Mouse (Mus musculus): ENCODE measurements around the gene Tia1.

The Tia1 gene

DNA sequence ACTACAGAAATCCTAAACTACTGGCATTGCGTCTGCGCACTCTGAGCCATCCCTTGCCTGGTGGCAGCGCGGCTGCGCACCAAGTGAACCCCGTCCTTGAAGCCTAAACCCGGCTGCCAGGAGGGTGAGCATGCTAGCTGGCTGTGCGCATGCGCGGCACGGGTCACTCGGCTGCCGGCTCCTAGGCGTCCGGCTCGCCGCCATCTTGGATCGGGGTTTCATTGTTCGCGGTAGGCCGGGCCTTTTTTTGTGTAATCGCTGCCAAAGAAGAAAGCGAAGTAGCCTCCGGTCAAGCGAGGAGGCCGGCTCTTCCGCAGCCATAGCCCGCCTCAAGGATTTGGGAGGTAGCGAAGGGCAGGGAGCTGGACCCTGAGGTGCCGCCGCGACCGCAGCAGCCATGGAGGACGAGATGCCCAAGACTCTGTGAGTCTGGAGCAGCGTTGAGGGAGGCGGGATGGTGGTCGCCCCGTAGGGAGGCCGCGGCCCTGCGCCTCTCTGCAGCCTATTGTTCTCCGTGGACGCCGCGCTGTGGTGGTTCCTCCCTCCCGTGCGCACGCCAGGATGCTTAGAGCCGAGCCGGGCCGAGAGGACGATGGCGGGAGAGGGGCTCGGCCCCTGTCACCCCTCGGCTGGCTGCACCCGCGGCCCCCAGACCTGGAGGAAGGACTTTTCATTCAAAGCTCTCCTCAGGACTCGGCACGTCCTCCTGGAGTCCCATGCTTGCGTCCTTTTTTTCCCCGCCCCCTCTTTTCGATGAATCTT is at the start of gene Tia1:
Gene Tia1, plus strand, starts transcription at position 120 of the 762 bp plus-strand sequence.
- no peak; the same call in 1 of the 2 replicates for TF ChIP-seq GATA4 (IDR thresholded peaks at IDR 0.05; ENCODE audit: insufficient replicate concordance, low read length)

- no peak for TF ChIP-seq GATA4 (IDR thresholded peaks at IDR 0.05; ENCODE audit: insufficient replicate concordance, low read length)
Measured at GRCm38 (mm10) chr6:86354948-86355347, 49.1 kb upstream of the Tia1 start.

DNA sequence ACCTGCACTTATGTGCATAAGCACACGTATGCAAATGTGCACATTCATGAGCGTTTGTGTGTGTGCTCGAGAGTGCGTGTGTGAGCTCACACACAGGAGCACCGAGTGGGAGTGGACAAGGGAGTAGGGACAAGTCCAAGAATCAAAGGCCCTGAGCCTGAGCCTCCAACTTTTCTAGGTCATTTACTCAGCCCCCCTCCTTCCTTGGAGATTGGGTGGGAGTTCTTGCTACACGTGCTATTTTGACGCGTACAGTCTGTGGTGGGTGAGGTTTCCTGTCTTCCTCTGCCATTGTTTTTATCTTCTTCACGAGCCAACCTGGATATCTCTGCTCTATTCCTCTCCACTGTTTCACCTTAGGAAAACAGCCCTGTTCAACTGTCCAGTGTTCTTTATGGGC is 47.1 kb upstream of the Tia1 start:
- no peak for TF ChIP-seq GATA4 (IDR thresholded peaks at IDR 0.05; ENCODE audit: insufficient replicate concordance, low read length)

DNA sequence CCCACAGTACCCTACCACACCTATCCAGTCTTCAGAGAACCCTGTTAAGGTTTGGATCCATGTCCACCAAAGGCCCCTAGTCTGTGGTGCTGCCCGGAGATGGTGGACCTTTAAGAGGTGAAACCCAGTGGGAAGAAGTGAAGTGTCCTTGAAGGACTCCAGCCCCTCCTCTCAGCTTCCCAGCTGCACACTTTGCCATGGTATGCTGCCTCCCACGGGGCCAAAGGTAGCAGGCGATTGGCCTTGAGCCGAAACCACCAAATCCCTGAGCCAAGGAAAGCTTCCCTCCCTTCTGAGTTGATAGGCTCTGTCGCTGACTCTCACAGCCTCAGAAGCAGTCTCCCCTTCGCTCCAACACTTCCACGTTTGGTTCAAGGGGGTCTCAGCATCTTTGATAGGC is 43.3 kb upstream of the Tia1 start:
- TF ChIP-seq GATA4 (IDR thresholded peaks at IDR 0.05; ENCODE audit: insufficient replicate concordance, low read length): no peak

DNA sequence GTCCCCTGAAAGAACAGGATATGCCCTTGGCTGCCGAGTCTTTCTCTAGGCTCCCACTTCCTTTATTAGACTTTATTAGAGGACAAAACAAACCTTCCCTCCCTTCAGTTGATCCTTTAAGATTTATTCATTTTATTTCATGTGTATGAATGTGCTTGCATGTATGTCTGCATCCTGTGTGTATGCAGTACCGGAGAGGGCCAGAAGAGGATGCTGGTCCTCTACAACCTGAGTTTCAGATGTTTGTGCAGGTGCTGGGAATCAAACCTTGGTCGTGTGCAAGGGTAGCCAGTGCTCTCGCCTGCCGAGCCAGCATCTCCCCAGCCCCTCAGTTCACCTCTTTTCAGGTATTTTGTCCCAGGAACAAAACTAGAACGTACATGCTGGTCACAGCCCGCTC is 42.6 kb upstream of the Tia1 start:
- TF ChIP-seq GATA4 (IDR thresholded peaks at IDR 0.05; ENCODE audit: insufficient replicate concordance, low read length): no peak

GRCm38 (mm10) chr6:86364442-86365141 is 39.4 kb upstream of the Tia1 start:
- TF ChIP-seq GATA4 (IDR thresholded peaks at IDR 0.05; ENCODE audit: insufficient replicate concordance, low read length): peak; percentile 7; the same call in 1 of the 2 replicates

DNA sequence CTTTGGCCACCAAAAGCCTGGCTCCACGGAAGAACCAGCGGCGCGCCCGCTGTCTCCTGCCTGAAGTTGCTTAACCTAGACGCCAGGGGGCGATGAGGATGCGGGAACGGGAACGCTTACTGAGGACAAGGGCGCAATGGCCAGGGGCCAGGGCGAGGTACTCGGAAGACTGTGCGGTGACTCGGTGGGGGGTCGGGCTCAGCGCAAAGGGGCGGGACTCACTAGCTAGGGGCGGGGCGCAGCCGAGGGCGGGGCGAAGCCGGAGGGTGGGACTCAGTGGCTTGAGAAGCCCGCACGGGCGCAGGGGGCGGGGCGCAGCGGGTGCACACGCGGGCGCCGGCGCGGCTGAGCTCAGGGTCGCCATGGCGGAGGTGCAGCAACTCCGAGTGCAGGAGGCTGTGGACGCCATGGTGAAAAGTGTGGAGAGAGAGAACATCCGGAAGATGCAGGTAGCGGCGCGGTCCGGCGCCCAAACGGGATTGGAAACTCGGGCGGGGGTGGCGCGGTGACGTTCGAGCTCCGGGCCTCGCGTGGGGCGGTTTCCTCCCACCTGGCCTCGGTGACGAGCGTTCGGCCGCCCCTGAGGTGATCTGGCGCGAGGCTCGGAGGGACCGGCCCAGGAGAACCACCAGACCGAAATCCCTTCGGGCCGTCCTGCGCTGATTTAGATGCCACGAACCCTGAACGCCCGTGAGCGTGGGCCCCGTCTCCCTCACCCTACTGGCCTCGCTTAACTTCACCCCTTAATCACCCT is 38.5 kb upstream of the Tia1 start, which contains the start of gene Fam136a:
Gene Fam136a, plus strand, starts transcription at position 276 of the 754 bp plus-strand sequence.
- TF ChIP-seq GATA4 (IDR thresholded peaks at IDR 0.05; ENCODE audit: insufficient replicate concordance, low read length): no peak

GRCm38 (mm10) chr6:86366125-86366852 is 37.7 kb upstream of the Tia1 start:
- TF ChIP-seq GATA4 (IDR thresholded peaks at IDR 0.05; ENCODE audit: insufficient replicate concordance, low read length): peak; percentile 65; the same call in 1 of the 2 replicates

DNA sequence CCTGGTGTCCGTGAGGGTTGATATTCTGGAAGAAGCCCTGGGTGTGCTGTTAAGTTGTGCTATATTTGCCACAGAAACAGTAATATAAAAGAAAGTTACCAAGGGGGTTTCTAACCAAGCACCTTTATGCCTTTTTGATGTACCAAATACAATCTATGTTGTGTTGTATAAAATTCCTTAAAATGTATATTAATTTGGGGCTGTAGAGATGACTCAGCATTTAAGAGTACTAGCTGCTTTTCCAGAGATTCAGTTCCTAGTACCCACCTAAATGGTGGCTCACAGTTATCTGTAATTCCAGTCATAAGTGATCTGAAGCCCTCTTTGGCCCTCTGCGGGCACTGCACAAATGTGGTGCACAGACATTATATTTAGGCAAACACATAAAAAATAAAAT is 37.2 kb upstream of the Tia1 start:
- no peak for TF ChIP-seq GATA4 (IDR thresholded peaks at IDR 0.05; ENCODE audit: insufficient replicate concordance, low read length)

DNA sequence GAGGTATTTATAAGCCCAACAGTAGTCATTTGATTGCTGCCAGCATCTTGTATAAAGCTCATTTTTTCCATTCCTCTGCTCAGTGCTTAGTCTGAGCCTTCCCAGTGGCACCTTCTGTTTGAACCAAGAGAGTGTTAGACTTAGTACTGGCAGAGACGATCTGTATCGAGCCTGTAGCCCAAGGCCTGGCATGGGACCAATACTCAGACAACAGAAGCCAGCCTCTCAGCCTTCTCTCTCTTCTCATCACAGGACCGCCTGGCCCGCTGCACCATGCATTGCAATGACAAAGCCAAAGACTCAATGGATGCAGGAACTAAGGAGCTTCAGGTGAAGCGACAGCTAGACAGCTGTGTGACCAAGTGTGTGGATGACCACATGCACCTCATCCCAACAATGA is 35.5 kb upstream of the Tia1 start:
- no peak for TF ChIP-seq GATA4 (IDR thresholded peaks at IDR 0.05; ENCODE audit: insufficient replicate concordance, low read length)

DNA sequence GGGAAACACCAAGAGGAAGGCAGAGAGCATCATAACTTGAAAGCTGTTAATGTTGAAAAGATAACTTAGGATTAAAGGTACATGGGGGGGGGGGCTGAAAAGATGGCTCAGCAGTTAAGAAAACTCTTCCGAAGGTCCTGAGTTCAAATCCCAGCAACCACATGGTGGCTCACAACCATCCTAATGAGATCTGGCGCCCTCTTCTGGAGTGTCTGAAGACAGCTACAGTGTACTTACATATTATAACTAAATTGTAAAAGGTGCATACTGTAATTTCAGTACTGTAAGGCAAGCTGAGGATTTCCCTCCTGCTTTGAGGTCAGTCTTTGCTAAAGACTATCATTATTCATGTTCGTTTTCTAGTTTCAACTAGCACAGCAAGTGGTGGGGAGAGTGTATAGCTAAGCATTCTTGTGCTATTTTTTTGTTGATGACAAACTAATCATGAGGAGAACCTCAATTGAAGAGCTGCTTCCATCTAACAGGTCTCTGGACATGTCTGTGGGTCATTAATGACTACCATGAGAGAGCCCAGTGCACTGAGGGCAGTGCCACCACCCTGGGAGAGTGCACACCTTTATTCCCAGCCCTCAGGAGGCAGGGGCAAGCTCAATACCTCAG is 33.8 kb upstream of the Tia1 start:
- no peak for TF ChIP-seq GATA4 (IDR thresholded peaks at IDR 0.05; ENCODE audit: insufficient replicate concordance, low read length)

DNA sequence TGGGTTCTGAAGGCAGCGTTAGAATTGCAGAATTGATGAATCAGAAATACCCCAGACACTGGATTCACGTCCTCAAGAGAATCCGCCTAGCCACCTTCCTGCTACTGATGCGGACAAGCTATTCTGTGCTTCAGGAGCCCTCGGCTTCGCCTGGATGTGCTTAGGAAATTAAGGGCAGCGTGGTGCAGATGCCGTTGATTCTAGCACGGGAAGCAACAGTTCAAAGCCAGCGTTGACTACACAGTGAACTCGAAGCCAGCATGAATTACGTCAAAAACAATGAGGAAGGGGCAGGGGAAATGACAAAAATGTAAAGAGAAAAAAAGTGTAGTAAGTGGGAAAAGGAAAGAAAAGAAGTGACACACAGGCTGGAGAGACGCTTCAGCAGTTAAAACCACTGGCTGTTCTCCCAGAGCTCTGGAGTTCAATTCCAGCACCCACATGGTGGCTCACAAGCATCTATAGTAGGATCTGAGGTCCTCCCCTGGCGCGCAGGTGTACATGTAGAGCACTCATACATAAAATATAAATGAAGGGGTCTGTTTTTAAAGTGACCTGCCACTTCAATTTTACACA is 33.2 kb upstream of the Tia1 start, which contains the start of gene Snrpg:
Gene Snrpg, plus strand, starts transcription at position 541 of the 576 bp plus-strand sequence.
- TF ChIP-seq GATA4 (IDR thresholded peaks at IDR 0.05; ENCODE audit: insufficient replicate concordance, low read length): no peak

DNA sequence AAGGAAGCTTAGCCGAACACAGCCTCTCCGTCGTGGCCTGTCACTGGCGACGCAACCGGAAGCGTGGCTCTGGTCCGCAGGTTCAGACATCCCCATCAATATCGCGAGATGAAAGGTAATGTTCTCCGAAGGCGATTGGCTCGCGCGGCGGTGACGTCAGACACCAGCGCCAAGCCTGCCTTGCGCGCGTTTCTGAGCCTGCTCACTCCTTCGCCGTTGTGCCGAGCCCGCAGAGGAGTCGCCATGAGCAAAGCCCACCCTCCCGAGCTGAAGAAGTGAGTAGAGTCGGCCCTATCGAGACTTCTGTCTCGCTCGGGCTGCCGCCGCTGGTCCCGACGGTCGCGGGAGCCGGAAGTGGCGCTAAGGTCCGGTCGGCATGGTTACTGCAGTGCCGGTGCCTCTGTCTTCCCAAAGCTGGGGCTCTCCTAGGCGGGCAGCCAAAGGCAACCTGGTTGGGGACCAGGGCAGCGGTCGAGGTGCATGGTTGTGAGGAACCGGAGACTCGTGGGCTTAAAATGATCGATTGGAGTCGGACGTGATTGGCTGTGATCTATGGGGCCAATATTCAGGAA is 32.6 kb upstream of the Tia1 start:
- peak; percentile 53; the same call in 1 of the 2 replicates for TF ChIP-seq GATA4 (IDR thresholded peaks at IDR 0.05; ENCODE audit: insufficient replicate concordance, low read length)

Data from liver, adult (tissue).